Mouse (Mus musculus): ENCODE measurements around the gene Wdhd1. TPM values are rescaled to one million over a fixed set of nuclear protein-coding genes. Genes with fewer than 3 reads are reported as not detected.
A peak's percentile ranks its signal among the peaks of the same experiment; 100 is the strongest.

Wdhd1 gene
- total RNA-seq, 2 experiments from 2014 or later: 4.8 to 5.6 TPM

DNA sequence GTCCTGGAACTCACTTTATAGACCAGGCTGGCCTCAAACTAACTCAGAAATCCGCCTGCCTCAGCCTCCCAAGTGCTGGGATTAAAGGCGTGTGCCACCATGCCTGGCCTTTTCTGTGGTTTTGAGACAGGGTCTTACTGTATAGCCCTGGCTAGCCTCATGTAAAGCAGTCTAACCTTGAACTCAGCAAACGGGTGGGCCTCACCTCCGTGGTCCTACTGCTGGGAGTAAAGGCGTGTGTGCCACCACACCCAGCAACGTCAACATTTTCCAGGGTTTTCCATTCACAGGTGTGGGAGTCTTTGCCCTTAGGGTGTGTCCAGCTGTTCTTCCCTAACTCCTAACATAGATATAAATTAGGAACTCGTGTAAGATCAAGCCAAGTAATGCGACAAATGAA, 50.7 kb downstream of the Wdhd1 start:
- intact Hi-C loops (cut with DNase I): no loop called here
- no peak for DNase-seq (ENCODE audit: low spot score in 2 of 2)

DNA sequence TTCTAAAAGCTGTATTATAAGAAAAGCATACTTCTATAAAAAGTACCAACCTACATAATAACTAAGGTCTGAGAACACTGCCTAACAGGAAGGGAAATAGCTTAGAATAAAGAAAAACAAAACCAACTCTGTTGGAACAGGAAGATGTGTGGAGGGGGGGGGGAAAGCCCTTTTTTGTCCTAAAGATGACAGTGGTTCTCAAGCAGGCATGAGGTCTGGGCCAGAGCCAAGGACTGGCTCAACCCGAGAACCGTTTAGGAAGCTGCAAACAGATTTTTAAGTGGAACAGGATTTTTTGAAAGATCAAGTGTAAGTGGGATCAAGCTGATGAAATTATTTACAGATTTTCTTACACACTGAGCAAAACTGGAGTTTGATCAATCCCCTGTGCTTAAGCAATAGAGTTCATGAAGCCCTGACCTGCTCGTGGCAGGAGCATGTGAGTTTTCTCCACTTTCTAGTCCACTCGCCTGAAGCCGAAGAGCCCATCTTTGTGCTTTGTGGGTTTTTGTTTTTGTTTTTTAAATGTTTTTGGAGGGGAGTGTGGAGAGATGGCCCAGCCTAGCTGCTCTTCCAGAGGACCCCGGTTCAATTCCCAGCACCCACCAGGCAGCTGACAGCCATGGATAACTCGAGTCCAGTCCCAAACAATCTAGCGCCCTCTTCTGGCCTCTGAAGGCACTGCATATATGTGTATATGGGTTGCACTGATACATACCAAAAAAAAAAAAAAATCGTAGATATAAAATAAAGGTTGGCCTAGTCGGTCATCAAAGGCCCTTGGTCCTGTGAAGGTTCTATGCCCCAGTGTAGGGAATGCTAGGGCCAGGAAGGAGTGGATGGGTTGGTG, 52.0 kb downstream of the Wdhd1 start:
- DNase-seq (ENCODE audit: low spot score in 2 of 2): no peak
- intact Hi-C loops (cut with DNase I): no loop called here

DNA sequence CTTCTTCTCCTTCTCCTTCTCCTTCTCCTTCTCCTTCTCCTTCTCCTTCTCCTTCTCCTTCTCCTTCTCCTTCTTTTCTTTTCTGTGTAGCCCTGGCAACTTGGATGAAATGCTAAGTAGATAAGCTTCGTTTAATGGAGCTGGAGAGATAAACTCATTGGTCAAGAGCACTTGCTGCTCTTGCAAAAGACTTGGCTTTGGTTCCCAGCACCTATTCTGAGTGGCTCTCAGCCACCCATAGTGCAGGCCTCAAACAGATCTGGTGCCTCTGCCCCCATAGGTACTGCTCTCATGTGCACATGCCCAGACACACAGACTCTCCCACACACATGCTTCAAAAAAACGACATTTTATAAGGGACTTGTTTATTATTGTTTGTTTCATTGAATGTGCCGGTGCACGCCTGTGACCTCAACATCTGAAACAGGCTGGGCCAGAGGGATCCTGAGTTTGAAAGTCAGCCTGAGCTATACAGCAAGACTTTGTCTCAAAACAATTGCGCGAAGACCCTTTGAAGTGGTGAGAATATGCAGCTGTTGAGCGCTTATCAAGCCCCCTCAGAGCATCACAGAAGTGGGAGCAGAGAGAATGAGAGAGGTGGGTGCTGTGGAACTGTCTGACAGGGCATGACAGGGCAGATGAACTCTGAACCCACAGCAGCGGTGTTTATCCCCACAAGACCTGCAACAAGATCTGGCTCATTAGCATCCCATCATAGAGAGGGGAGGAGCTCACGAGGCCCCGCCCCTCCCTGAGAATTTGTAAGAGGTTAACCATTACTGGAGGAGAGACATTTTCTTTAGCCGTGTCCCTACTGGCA, 53.8 kb downstream of the Wdhd1 start:
- intact Hi-C loops (cut with DNase I): no loop called here
- DNase-seq (ENCODE audit: low spot score in 2 of 2): no peak

DNA sequence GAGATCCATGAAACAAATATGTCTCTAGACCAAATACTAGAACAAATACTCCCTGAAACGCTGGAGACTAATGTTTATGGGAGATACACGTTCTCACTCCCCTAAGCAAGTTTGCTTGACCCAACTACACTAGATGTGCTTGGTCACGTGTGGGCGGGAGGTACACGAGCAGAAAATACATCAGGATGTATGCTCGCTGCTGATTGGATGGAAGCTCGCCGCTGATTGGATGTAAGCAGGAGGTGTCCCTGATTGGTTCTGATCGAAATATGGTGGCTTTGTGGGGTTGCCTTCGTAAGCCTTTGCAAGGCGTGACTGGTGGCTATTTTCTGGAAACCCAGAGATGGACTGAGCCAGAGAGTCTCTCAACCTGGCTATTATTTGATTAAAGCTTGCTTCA, 55.1 kb downstream of the Wdhd1 start:
- no peak for DNase-seq (ENCODE audit: low spot score in 2 of 2)
- intact Hi-C loops (cut with DNase I): no loop called here

DNA sequence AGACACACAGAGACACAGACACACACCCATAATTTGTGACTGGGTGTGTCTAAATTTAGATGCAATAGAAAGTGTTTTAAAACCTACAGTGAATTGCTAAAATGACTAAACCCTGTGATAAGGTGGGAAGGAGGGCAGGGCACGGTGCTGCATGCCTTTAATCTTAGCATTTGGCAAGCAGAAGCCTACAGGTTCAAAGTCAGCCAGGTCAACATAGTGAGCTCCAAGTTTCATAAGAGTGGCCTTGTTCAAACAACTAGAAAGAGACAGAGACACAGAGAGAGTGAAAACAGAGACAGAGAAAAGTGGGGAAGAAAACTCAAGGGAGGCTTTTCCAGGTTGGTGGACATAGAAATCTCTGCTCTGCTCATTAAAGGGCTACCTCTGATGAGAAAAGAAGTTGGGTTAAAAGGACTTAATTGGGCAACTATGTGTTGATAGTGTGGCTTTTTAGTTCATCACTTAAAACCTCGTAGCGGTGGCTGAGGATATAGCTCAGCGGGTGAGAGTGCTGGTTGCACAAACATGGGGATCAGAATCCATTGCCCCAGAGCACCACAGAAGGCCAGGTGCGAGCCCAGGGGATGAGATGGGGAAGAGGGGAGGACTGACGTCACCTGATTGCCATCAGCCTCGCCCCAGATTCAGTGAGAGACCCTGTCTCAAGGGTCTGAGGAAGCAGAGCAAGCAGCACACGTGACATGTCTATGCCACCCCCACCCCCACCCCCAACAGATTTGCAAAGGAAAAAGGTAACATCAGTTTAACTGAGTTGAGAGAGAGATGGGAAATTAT, 56.2 kb downstream of the Wdhd1 start:
- DNase-seq (ENCODE audit: low spot score in 2 of 2): no peak
- intact Hi-C loops (cut with DNase I): no loop called here

DNA sequence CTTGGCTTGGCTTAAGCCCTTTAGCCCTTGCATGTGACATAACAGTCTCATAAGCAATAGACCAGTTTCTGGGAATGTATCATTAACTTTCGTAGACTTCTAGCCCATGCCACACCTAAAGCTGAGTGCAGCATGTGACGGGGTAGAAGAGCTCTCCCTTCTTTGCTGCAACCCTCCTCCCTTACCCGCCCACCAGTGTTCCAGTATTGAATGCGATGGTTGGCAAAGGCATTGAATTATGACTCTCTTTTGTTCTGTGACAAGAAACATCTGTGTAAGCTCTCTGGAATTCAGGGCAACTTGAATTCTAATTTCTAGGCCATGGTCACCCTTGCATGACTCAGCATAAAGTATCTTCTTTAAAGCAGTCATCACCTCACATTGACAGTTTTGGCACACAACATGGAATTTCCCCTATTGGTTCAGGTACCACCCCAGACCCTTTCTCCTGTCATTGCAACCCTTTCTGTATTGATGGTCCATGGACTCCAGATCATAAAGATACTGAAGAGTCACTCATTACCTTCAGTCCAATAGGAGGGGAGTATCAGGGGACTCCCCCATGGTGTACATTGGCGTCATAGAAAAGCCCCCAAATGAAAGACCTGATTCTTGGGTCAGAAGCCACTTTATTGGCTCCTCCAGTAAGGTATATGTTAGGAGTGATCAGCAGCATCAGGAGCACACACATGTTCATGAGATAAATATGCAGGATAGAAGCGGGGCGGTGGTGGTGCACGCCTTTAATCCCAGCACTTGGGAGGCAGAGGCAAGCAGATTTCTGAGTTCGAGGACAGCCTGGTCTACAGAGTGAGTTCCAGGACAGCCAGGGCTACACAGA, 57.7 kb downstream of the Wdhd1 start:
- intact Hi-C loops (cut with DNase I): no loop called here
- DNase-seq (ENCODE audit: low spot score in 2 of 2): no peak

DNA sequence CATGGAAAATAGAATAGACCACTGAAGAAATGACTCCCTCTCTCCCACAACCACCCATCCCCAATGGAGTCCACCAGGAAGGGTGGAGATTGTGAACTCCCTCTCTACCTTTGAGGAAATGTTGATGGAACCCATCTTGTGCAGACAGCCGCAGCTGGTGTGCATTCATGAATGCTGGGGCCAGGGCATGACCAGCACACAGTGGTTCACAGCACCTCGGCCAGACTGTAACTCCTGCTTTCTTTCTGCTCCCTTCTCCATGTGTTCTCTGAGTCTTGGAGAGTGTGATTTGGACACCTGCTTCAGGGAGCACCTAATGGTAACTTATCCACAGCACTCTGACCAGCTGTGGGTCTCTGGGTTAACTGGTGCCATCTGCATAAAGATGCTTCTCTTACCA, 60.1 kb downstream of the Wdhd1 start:
- intact Hi-C loops (cut with DNase I): no loop called here
- no peak for DNase-seq (ENCODE audit: low spot score in 2 of 2)

DNA sequence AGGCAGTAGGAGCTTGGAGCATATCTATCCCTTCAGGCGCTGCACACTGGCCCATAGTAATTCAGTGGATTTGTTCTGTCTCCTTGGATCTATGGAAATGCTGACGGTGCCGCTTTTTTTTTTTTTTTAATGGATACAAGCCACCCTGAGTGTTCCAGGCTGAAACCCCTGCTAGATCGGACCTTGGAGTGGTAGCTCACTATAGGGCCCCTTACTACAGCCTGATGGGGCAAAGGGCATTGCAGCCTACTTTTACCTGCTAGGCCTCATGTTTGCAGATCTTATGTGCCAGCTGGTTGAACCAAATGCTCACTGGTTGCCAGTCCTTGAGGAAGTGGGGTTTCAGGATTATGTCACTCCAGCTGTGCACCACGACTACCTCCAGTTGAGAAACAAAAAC, 62.3 kb downstream of the Wdhd1 start:
- intact Hi-C loops (cut with DNase I): no loop called here
- DNase-seq (ENCODE audit: low spot score in 2 of 2): no peak

DNA sequence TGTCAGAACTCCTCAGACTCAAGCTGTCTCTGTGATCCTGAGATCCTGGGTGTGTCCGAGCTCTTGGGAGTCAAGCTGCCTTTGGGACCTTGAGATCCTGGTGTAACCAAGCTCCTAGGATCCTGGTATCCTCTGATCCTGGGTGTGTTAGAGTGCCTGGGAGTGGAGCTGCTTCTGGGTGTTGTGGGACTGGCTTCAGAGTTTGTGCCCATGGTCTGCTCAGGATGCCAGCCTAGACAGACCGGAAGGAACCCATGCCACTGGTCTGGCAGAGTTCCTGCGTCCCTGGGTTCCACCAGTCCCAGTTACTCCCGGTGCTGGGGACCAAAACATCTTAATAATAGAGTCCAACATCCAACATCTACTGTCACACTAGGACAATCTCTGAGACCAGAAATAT, 63.4 kb downstream of the Wdhd1 start:
- no peak for DNase-seq (ENCODE audit: low spot score in 2 of 2)
- intact Hi-C loops (cut with DNase I): no loop called here

DNA sequence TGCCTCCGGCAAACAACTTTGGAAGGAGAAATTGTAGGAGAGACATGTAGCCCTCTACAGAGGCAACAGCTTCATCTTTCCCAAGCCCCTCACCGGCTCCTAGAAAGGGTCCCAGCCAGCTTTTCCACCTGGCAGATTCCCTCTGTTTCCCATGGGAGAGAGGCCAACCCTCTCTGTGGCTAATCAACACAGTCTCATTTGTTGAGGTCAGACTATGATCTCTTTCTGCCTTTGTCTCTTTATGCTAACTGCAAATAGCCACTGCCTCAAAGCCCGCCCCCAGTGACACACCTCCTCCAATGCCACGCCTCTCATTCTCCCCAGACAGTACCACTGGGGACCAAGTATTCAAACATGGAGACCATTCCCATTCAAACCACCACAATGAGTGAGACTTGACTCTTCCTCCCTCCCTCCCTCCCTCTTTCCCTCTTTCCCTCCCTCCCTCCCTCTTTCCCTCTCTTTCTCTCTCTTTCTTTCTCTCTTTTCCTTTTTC, 66.9 kb downstream of the Wdhd1 start:
- intact Hi-C loops (cut with DNase I): no loop called here
- DNase-seq (ENCODE audit: low spot score in 2 of 2): no peak

DNA sequence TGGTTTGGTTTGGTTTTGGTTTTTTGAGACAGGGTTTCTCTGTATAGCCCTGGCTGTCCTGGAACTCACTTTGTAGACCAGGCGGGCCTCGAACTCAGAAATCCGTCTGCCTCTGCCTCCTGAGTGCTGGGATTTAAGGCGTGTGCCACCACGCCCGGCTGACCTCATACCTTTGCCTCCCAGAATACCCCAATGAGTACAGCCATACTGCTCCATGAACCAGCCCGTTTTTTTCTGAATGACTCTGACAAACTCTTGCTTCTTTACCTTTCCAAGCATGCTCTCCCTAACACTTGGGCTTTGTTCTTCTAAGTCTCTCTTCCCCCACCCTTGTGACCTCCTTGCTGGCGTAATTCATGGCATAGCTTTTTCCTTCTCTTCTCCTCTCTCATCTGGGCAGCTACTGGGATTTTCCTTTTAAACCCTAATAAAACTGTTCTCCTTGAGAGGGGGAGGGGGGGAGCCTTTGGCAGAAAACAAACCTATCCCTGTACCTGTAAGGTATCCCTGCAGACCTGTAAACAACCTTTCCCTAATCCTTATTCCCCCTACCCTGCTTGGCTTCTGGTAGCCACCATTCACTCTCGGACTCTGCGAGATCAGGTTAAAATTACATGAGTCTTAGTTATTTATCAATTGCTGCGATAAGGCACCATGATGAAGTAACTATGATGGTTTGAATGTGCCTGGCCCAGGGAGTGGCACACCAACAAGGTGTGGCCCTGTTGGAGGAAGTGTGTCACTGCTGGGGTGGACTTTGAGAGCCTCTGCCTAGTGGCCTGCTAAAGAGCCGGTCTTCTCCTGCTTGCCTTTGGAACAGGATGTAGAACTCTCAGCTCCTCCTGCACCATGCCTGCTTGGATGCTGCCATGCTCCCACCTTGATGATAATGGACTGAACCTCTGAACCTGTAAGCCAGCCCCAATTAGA, 67.8 kb downstream of the Wdhd1 start:
- intact Hi-C loops (cut with DNase I): no loop called here
- DNase-seq (ENCODE audit: low spot score in 2 of 2): no peak

DNA sequence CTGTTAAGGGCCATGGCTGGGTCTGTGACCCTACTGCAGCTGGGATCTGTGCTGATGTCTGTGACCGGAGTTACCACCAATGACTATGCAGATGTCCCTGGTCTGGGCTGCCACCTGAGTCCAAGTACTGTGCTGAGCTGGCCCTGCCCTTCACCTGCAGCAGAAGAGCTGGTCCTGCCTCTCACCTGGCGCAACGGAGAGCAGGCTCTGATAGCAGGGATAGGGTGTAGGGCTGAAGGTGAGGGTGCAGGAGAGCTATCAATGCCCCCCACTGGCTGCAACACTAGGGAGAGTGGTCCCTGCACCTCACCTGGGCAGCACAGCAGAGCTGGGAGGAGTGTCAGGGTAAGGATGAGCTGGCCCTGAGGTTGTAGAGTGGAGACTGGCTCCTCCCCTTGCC, 70.1 kb downstream of the Wdhd1 start:
- intact Hi-C loops (cut with DNase I): no loop called here

DNA sequence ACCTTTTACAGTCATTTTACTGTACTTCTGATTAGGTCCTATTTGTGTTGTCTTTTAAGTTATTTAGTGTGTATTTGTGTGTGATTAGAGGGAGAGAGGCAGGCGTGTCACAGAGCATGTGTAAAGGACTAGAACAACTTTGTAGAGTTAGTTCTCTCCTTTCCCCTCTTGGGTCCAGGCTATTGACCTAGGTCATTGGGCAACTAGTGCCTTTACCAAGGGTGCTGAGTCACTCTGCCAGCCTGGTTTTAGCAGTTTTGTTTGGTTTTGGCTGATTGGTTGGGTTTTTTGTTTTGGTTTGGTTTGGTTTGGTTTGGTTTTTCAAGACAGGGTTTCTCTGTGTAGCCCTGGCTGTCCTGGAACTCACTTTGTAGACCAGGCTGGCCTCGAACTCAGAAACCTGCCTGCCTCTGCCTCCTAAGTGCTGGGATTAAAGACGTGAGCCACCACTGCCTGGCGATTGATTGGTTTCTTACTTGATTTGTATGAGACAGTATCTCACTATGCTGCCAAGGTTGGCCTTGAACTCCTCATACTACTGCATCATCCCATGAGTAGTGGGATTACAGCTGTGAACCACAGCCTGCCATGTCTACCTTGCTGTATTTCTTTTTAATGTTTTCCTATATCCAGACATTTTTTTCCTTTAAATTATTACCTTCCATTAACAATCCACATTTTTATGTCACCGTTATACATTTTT, 71.2 kb downstream of the Wdhd1 start:
- no peak for DNase-seq (ENCODE audit: low spot score in 2 of 2)
- intact Hi-C loops (cut with DNase I): no loop called here

More for the DNA sequence above, 70.1 kb downstream of the Wdhd1 start:
- no peak for DNase-seq (ENCODE audit: low spot score in 2 of 2)

DNA sequence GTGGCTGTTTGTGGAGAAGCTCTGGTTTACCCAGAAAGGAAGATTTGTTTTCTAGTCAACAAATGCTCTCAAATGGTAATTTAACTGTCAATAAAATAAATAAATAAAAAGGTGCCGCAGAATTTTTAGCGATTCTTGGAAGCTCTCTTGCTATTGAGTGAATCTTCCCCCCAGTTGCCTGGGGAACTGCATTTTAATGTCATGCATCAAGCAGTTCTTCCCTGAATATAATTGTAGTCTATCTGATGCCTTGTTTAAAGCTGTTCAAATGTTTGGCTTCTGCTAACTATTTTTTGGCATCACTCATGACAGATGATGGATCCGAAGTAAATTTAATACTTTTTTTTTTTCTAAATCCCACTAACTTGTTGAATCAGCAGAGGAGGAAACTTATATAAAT, 79.3 kb downstream of the Wdhd1 start:
- intact Hi-C loops (cut with DNase I): no loop called here
- DNase-seq (ENCODE audit: low spot score in 2 of 2): peak in 1 of 2 experiments; percentile 9

DNA sequence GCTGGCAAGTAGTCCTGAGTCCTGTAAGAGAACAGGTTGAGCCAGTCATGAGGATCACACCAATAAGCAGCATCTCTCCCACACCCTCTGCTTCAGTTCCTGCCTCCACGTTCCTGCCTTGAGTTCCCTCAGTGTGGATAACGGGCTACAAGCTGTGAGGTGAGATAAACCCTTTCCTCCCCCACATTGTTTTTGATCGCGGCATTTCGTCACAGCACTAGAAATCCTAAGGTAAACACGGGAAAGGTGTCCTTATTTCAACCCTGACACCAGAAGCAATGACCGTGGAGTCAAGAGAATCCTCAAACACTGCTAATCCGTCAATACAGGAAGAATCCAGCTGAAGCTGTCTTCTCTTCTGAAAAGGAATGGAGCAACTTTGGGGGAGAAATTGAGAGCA, 79.9 kb downstream of the Wdhd1 start:
- intact Hi-C loops (cut with DNase I): no loop called here
- no peak for DNase-seq (ENCODE audit: low spot score in 2 of 2)

DNA sequence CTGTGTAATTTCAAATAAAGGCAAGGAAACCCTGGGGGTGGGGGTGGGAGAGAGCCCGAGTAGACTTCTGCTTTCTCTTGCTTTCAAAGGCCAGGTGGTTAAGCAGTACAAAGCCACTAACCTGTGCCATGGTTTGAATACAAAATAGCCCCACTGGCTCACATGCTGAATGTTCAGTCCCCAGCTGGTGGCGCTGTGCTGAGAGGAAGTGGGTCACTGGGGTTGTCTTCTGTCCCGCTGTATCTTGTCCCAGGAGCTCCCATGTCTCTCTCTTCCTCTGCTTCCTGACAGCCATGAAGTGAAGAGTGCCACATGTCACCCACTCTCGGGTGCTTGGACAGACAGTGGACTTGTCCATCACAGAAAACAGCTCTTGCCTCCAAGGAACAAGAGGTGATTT, 82.6 kb downstream of the Wdhd1 start:
- no peak for DNase-seq (ENCODE audit: low spot score in 2 of 2)
- intact Hi-C loops (cut with DNase I): no loop called here

DNA sequence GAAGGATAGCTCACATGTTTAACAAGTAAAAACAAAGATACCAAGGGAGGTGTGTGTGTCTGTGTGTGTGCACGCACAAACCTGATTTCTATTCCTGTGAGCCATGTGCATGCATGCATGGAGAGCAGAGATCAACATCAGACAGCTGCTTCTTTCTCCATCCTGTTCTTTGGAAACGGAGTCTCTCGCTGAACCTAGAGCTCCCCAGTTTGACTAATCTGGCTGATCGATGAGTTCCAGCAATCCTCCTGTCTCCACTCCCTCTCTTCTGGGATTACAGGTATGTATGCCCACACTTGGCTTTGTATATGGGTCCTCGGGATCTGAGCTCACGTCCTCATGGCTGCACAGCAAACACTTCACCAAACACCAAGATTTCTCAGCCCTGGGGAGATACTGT, 83.2 kb downstream of the Wdhd1 start:
- no peak for DNase-seq (ENCODE audit: low spot score in 2 of 2)
- intact Hi-C loops (cut with DNase I): no loop called here

DNA sequence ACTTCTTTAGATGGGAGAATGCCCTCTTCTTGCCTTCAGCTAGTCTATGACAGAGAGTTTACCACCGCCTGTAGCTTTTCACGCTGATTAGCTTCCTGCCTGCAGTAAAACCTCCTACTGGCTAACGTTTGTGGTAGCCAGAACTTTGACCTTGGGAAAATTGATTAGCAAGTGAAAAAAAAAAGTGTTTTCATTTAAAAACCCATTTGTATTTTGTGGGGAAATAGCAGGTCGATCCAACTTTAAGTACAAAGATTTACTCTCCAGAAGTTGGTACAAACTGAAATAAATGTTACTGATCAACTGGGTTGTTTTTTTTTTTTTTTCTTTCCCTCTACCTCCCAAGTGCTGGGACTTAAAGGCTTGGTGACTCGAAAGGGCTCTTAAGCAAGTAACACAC, 84.8 kb downstream of the Wdhd1 start:
- no peak for DNase-seq (ENCODE audit: low spot score in 2 of 2)
- intact Hi-C loops (cut with DNase I): no loop called here

All from left cerebral cortex, postnatal 25 days (tissue).